Mouse (Mus musculus): ENCODE data around the gene Gm3002.
"Not testable (repeated sequence)": the region's sequence is repeated elsewhere in the genome, so short reads cannot be mapped to it uniquely, and the experiment has no call there.

The Gm3002 gene

GRCm38 (mm10) chr14:3809774-3810173 is at the start of gene Gm3002:
Gm3002 (plus strand) TSS chr14:3810074.
- not testable (repeated sequence) for DNase-seq (ENCODE audit: low read depth, low spot score)

GRCm38 (mm10) chr14:3845945-3846344 is 36.1 kb downstream of the Gm3002 start, which contains the start of gene Gm3033:
Gm3033 (plus strand) TSS chr14:3846245.
- DNase-seq (ENCODE audit: low read depth, low spot score), result not testable (repeated sequence)

GRCm38 (mm10) chr14:3883872-3884271 is 74.0 kb downstream of the Gm3002 start, which contains the start of gene Gm2916:
Gm2916 (plus strand) TSS chr14:3884172.
- not testable (repeated sequence) for DNase-seq (ENCODE audit: low read depth, low spot score)

- DNase-seq (ENCODE audit: low read depth, low spot score), result not testable (repeated sequence)
Measured at GRCm38 (mm10) chr14:3931456-3931855, 121.6 kb downstream of the Gm3002 start, which contains the start of gene Gm3029. Gm3029 (plus strand) TSS chr14:3931756.

GRCm38 (mm10) chr14:3963247-3963646 is 153.4 kb downstream of the Gm3002 start, which contains the start of gene Gm3095:
Gm3095 (plus strand) TSS chr14:3963547.
- DNase-seq (ENCODE audit: low read depth, low spot score), result not testable (repeated sequence)

- DNase-seq (ENCODE audit: low read depth, low spot score), result not testable (repeated sequence)
Measured at GRCm38 (mm10) chr14:3998094-3998493, 188.2 kb downstream of the Gm3002 start, which contains the start of gene Gm3099. Gm3099 (plus strand) TSS chr14:3998394.

Data from ES-CJ7 (cell line).